Mouse (Mus musculus): ENCODE data around the gene Gm21518.
"Not testable (repeated sequence)": the region's sequence is repeated elsewhere in the genome, so short reads cannot be mapped to it uniquely, and the experiment has no call there.

Gene Gm21518

GRCm38 (mm10) chrY:62190566-62190965 lies at the start of gene Gm21518:
Gene Gm21518, plus strand, starts transcription at chrY:62190866.
- not testable (repeated sequence) for DNase-seq (ENCODE audit: low read depth, low spot score)

Data from brain, adult 2 months (tissue).